Mouse (Mus musculus): ENCODE measurements at regions not wholly inside any gene's neighbourhood (a gene's known extent, or its start where the extent isn't known, plus 50 kb on each side); places are given as distances from the start of the nearest gene placed in this dataset. TPM values are rescaled to one million over a fixed set of nuclear protein-coding genes. Genes with fewer than 3 reads are reported as not detected.

- no peak for DNase-seq (ENCODE audit: low spot score)
- H3K4me2 ChIP-seq (ENCODE audit: low read depth, severe bottlenecking) = no peak overlapping the region
- no peaks in the 10 kb centered on the region for H3K9me3 ChIP-seq (ENCODE audit: control insufficient read depth, low read length)
- H3K4me1 ChIP-seq (ENCODE audit: control insufficient read depth, insufficient read depth, low read length) = no peaks in the 10 kb centered on the region
- H3K27ac ChIP-seq (replicated peaks; ENCODE audit: low read depth, low read length) = no peak overlapping the region
- no peaks in the 10 kb centered on the region for H3K36me3 ChIP-seq (ENCODE audit: control insufficient read depth, insufficient read depth, low read length)
- ATAC-seq (ENCODE audit: insufficient number of reproducible peaks, low FRiP score, low TSS enrichment, low read depth) = no peak
- WGBS = 73% methylated on average over 2 of the region's 2 CpGs
- H3K9ac ChIP-seq (ENCODE audit: low read length) = no peak overlapping the region
- H3K27me3 ChIP-seq (ENCODE audit: control insufficient read depth, insufficient read depth, low read length) = no peaks in the 10 kb centered on the region
- no peak overlapping the region for H3K4me3 ChIP-seq (ENCODE audit: low read depth, low read length)
Observed at GRCm38 (mm10) chr12:30425301-30425700, 52.1 kb upstream of the Sntg2 start.

Small RNA genes in the stretch of these regions (microRNA-seq; reads per million reads assigned to microRNA genes)
- not detected for gene Gm25865
